Mouse (Mus musculus): ENCODE data around the gene H2-T23. TPM values are rescaled to one million over a fixed set of nuclear protein-coding genes. Genes with fewer than 3 reads are reported as not detected.

Gene H2-T23
- total RNA-seq, 1 experiment from 2014 or later, result 46.6 TPM

DNA sequence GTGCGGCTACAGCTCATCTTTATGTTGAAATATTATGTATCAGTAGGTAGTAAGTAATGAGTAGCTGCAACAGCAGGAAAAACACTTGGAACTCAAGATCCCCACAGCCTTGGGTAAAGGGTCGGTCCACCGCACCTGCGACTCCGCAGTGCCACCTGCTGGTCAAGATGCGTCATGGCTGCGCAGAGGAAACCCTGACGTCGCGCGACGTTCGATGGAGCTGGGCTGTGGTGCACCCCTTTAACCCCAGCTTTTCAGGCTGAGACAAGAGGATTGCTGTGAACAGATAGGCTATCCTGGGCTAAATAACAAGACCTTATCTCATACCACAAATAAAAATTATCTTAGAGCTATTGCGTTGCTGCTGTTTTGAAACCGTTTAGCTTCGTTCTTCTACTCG lies 39.0 kb downstream of the H2-T23 start:
- peak; percentile 80 for DNase-seq

DNA sequence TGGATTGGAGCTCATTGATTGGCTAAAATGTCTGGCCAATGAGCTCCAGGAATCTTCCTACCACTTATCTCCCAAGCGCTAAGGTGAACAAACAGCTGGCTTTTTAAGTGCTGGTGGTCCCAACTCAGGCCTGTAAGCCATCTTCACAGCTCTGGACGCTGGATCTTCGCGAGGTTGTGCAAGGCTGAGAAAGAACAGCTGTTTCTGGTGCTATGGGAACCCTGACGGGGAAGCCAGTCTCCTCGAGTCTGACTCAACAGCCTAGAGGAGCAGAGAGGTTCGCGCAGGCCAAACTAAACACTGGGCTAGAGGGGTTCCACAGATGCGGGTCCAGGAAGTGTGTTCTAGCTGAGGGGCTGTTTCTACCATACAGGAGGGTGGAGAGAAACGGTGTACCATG lies 40.9 kb downstream of the H2-T23 start:
- DNase-seq, result no peak

DNA sequence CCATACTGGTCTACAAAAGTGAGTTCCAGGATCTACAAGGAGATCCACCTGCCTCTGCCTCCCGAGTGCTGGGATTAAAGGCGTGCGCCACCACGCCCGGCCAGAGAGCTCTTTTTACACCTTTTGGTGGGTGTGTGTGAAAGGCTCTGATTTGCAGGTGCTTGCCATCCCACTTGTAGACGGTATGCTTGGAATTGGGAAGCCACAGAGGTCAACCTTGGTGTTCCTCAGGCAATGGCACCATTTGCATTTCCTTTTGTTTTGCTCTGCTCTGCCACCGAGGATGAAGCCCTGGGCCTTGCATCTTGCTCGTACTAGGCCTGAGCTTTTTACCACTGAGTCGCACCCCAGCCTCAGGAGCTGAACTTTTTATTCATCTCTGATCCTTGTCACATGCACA lies 50.9 kb downstream of the H2-T23 start:
- no peak for DNase-seq

DNA sequence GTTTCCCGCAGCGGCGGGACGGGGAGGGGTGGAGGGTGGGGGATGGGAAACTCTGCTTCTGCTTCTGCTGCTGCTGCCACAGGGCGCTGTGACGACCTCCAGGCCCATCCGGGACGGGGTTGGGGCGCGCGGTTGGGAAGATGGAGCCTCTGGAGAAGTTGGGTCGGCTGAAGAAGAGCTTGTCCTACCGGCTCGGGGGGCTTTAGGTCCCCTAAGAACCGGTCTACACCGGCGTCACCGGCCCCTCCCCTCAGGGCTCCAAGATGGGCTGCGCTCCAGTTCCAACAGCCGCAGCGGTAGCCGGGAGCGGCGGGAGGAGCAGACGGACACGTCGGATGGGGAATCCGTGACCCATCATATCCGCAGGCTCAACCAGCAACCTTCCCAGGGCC lies 52.3 kb downstream of the H2-T23 start:
- peak; percentile 62 for DNase-seq

Other genes with a start within 250 kb of the H2-T23 start
- 7.6 and 11.7 TPM in 2 replicates for gene Ier3, start 211.2 kb downstream of the H2-T23 start, total RNA-seq (2021)
- gene Flot1, start 209.6 kb downstream of the H2-T23 start, total RNA-seq (2021), result 61.0 and 94.1 TPM in 2 replicates
- gene Tubb5, start 194.5 kb downstream of the H2-T23 start, total RNA-seq (2021), result 192 and 221 TPM in 2 replicates
- gene Mdc1, start 191.3 kb downstream of the H2-T23 start, total RNA-seq (2021), result 30.1 and 31.1 TPM in 2 replicates
- 8.7 and 9.8 TPM in 2 replicates for gene Nrm, start 171.5 kb downstream of the H2-T23 start, total RNA-seq (2021)
- gene Ppp1r18, start 167.3 kb downstream of the H2-T23 start, total RNA-seq (2021), result 36.5 and 36.8 TPM in 2 replicates
- gene Dhx16, start 153.0 kb downstream of the H2-T23 start, total RNA-seq (2021), result 51.4 and 53.3 TPM in 2 replicates
- gene 2310061I04Rik, start 135.4 kb downstream of the H2-T23 start, total RNA-seq (2021), result 41.3 and 56.5 TPM in 2 replicates
- gene Atat1, start 122.8 kb downstream of the H2-T23 start, total RNA-seq (2021), result 35.6 and 44.1 TPM in 2 replicates
- 81.8 and 90.3 TPM in 2 replicates for gene Mrps18b, start 116.5 kb downstream of the H2-T23 start, total RNA-seq (2021)
- 85.0 and 88.1 TPM in 2 replicates for gene Ppp1r10, start 116.4 kb downstream of the H2-T23 start, total RNA-seq (2021)
- gene Abcf1, start 63.1 kb downstream of the H2-T23 start, total RNA-seq (2021), result 99.5 and 116 TPM in 2 replicates
- gene Gnl1, start 53.0 kb downstream of the H2-T23 start, total RNA-seq (2021), result 43.9 and 52.5 TPM in 2 replicates
- gene Prr3, start 52.6 kb downstream of the H2-T23 start, total RNA-seq (2021), result 26.8 and 27.8 TPM in 2 replicates
- 4.6 and 6.4 TPM in 2 replicates for gene H2-T24, start 12.3 kb downstream of the H2-T23 start, total RNA-seq (2021)
- gene H2-T22, start 9.9 kb upstream of the H2-T23 start, total RNA-seq (2021), result 21.7 and 29.6 TPM in 2 replicates
- gene Gm6034, start 10.1 kb upstream of the H2-T23 start, total RNA-seq (2021), result not detected in 2 replicates
- gene Gm11127, start 25.5 kb upstream of the H2-T23 start, total RNA-seq (2021), result 1.6 and 2.2 TPM in 2 replicates
- 0.58 TPM in 1 of 2 replicates, not detected in the other for gene Gm19684, start 88.8 kb upstream of the H2-T23 start, total RNA-seq (2021)
- not detected in 2 replicates for gene Gm7030, start 96.6 kb upstream of the H2-T23 start, total RNA-seq (2021)
- not detected in 2 replicates for gene Gm8909, start 135.7 kb upstream of the H2-T23 start, total RNA-seq (2021)
- not detected in 2 replicates for gene H2-T3, start 157.4 kb upstream of the H2-T23 start, total RNA-seq (2021)
- 47.2 TPM in 2 replicates for gene Rpp21, start 225.2 kb upstream of the H2-T23 start, total RNA-seq (2021)
- gene Trim39, start 239.4 kb upstream of the H2-T23 start, total RNA-seq (2021), result 22.5 and 23.0 TPM in 2 replicates